Mouse (Mus musculus): ENCODE measurements at regions not wholly inside any gene's neighbourhood (a gene's known extent, or its start where the extent isn't known, plus 50 kb on each side); places are given as distances from the start of the nearest gene placed in this dataset.

- Histone ChIP-seq H3K27ac (ENCODE audit: low read depth, low read length) (no peak overlapping the region), H3K4me2 (no peak overlapping the region), H3K9me3 (replicated peaks; ENCODE audit: control insufficient read depth, low read length) (no peaks in the 10 kb centered on the region), H3K36me3 (ENCODE audit: control insufficient read depth, insufficient read depth, low read length) (no peaks in the 10 kb centered on the region), H3K9ac (ENCODE audit: low read depth, low read length) (no peak overlapping the region), H3K27me3 (ENCODE audit: control insufficient read depth, insufficient read depth, low read length) (no peaks in the 10 kb centered on the region), H3K4me3 (ENCODE audit: low read depth, low read length) (no peak overlapping the region), H3K4me1 (ENCODE audit: control insufficient read depth, insufficient read depth, low read length) (no peaks in the 10 kb centered on the region)
- ATAC-seq (replicated peaks; ENCODE audit: insufficient number of reproducible peaks, low FRiP score, low TSS enrichment) = no peak
- 67% methylated on average over 7 of the region's 7 CpGs for WGBS (ENCODE audit: insufficient replicate concordance)
Measured at GRCm38 (mm10) chr15:56050716-56051115, 1426.7 kb downstream of the Slc22a22 start.

DNA sequence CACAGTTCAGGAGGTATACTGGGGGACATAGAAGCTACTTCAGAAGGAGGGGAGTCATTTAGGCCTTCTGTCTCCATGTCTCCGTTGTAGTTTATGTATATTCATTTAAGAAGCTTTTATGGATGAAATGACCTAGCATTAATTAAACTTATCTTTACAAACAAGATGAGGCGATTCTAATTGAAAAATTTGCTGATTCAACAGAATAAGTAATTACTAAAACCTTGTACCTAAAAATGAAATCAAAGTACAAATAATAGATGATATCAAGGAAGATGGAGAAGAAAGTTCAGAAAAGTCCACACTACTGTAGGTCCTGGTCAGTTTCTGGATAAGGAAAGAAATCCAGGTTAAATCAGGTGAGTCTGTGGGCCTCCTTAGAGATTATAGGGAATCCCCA is 1429.6 kb downstream of the Slc22a22 start:
- Histone ChIP-seq H3K4me3 (ENCODE audit: low read depth, low read length) (no peak overlapping the region), H3K4me2 (no peak overlapping the region), H3K36me3 (ENCODE audit: control insufficient read depth, insufficient read depth, low read length) (no peaks in the 10 kb centered on the region), H3K4me1 (ENCODE audit: control insufficient read depth, insufficient read depth, low read length) (no peaks in the 10 kb centered on the region), H3K9me3 (replicated peaks; ENCODE audit: control insufficient read depth, low read length) (no peaks in the 10 kb centered on the region), H3K9ac (ENCODE audit: low read depth, low read length) (no peak overlapping the region), H3K27ac (ENCODE audit: low read depth, low read length) (no peak overlapping the region), H3K27me3 (ENCODE audit: control insufficient read depth, insufficient read depth, low read length) (no peaks in the 10 kb centered on the region)
- 70% methylated on average over 2 of the region's 2 CpGs for WGBS (ENCODE audit: insufficient replicate concordance)
- ATAC-seq (replicated peaks; ENCODE audit: insufficient number of reproducible peaks, low FRiP score, low TSS enrichment) = no peak

DNA sequence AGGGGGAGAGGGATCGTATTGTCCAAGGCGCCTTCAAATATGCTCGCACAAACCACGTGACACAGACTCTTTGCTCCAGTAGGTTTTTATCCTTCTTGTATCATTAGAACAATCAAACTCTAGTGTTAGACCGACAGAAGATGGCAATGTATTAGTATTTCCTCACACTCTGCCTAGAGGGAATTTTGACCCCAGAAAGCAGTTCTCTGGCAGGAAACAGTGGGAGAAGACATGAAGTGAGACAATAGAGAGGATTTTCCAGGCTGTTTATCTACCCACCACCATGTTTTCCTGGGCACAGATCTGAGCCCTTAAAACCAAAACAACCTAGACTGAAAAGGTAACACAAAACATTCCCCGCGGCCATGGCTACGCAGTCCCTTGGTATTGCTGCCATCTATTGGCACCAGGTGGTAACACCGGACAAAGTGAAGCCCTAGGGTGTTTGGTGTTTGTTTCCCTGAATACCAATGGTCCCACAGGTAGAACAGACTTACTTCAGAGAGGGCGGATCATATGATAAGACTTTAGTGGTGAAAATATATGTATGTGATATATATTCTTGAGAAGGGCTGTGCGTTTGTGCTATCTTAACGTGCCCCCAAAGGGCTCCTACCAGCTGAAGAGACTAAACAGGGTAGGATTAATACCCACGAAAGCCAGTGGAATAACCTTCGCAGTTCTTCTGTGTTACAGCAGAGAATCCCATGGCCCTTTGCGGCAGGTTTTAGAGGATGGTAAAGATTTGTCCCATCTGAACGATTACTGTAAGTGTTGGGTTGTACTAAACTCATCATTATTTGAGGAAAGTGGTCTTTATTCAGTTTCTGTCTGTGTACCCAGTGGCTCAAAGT is 1430.5 kb downstream of the Slc22a22 start:
- Histone ChIP-seq H3K27me3 (ENCODE audit: control insufficient read depth, insufficient read depth, low read length) (no peaks in the 10 kb centered on the region), H3K4me1 (ENCODE audit: control insufficient read depth, insufficient read depth, low read length) (no peaks in the 10 kb centered on the region), H3K4me2 (peak overlapping the region; percentile 64), H3K4me3 (ENCODE audit: low read depth, low read length) (peak overlapping the region; percentile 29), H3K27ac (ENCODE audit: low read depth, low read length) (no peak overlapping the region), H3K9ac (ENCODE audit: low read depth, low read length) (no peak overlapping the region), H3K9me3 (replicated peaks; ENCODE audit: control insufficient read depth, low read length) (no peaks in the 10 kb centered on the region), H3K36me3 (ENCODE audit: control insufficient read depth, insufficient read depth, low read length) (no peaks in the 10 kb centered on the region)
- no peak; the same call in 1 of the 2 replicates for ATAC-seq (replicated peaks; ENCODE audit: insufficient number of reproducible peaks, low FRiP score, low TSS enrichment)
- 27% methylated on average over 16 of the region's 16 CpGs for WGBS (ENCODE audit: insufficient replicate concordance)

DNA sequence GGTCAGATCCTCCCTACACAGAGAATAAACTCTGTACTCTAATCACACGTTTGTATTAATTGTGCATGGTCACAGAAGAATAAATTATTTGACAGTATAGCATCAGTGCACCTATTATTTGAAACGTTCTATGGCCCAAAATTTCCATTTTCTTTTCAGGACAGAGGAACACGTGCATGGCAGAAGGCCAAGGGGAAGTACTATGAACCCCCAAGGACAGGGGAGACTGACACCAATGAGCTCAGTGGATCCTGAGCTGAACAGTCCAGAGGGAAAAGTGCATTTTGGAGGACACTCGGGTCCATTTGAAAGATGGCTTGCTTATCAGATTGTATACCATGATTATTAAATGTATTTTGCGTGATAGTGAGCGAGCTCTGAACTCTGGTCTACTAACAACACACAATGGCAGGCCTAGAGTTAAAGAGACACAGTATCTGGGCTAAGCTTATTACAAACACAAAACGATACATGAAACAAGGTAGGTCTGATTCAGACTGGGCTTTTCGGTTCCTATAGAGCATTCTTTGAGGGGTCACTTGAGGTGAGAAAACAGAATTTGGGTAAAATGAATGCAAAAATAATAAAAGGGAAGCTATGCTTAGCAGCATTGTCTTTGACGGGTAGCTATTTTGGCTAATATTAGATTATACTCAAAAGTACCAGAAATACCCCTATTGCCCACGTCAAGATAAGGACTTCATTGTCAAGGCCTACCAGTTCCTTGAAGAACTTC is 1431.7 kb downstream of the Slc22a22 start:
- no peak overlapping the region for H3K4me2 ChIP-seq
- no peak overlapping the region for H3K9ac ChIP-seq (ENCODE audit: low read depth, low read length)
- H3K36me3 ChIP-seq (ENCODE audit: control insufficient read depth, insufficient read depth, low read length) = no peaks in the 10 kb centered on the region
- H3K4me1 ChIP-seq (ENCODE audit: control insufficient read depth, insufficient read depth, low read length) = no peaks in the 10 kb centered on the region
- H3K27ac ChIP-seq (ENCODE audit: low read depth, low read length) = no peak overlapping the region
- ATAC-seq (replicated peaks; ENCODE audit: insufficient number of reproducible peaks, low FRiP score, low TSS enrichment) = no peak
- H3K27me3 ChIP-seq (ENCODE audit: control insufficient read depth, insufficient read depth, low read length) = no peaks in the 10 kb centered on the region
- 78% methylated on average over 10 of the region's 10 CpGs for WGBS (ENCODE audit: insufficient replicate concordance)
- H3K4me3 ChIP-seq (ENCODE audit: low read depth, low read length) = no peak overlapping the region
- H3K9me3 ChIP-seq (replicated peaks; ENCODE audit: control insufficient read depth, low read length) = no peaks in the 10 kb centered on the region

DNA sequence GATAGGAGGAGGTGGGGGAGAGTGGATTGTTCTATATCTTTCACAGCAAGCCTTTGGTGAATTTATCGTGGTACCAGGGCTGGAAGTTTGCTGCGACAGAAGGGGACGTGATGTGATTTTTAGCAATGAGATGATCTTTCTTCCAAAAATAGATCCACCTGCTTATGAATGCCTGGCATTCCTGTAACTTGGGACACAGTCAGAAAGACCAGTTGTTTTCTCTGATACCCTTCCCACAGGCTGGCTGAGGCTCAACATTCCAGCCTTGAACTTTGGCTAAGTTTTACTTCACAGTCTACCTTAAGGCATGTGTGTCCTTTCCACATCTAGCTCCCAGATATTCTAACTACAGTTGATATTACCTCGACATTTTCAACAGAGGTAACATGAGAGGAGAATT is 1434.1 kb downstream of the Slc22a22 start:
- ATAC-seq (replicated peaks; ENCODE audit: insufficient number of reproducible peaks, low FRiP score, low TSS enrichment) = no peak
- H3K27me3 ChIP-seq (ENCODE audit: control insufficient read depth, insufficient read depth, low read length) = no peaks in the 10 kb centered on the region
- H3K4me3 ChIP-seq (ENCODE audit: low read depth, low read length) = no peak overlapping the region
- no peaks in the 10 kb centered on the region for H3K9me3 ChIP-seq (replicated peaks; ENCODE audit: control insufficient read depth, low read length)
- no peaks in the 10 kb centered on the region for H3K36me3 ChIP-seq (ENCODE audit: control insufficient read depth, insufficient read depth, low read length)
- H3K4me2 ChIP-seq = no peak overlapping the region
- H3K9ac ChIP-seq (ENCODE audit: low read depth, low read length) = no peak overlapping the region
- no peaks in the 10 kb centered on the region for H3K4me1 ChIP-seq (ENCODE audit: control insufficient read depth, insufficient read depth, low read length)
- 50% methylated on average over 4 of the region's 4 CpGs for WGBS (ENCODE audit: insufficient replicate concordance)
- no peak overlapping the region for H3K27ac ChIP-seq (ENCODE audit: low read depth, low read length)

DNA sequence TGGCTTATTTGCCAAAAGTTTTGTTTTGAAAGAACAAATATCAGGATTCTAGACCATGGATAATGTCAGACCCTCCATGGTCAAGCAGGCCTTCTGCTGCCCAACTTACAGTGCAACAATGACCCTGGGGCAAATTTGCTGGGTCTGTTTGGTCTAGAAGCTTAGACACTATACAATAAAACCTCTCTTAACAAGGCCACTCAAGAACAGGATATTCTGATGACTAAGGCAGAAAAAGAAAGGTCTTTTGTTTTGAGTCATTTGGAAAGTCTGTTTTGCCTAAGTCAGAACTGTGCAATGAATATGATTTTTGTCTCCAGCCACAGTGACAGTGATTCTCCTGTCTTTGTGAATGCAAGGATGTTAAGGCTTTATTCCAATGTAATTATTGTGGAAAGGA is 1435.0 kb downstream of the Slc22a22 start:
- no peaks in the 10 kb centered on the region for H3K36me3 ChIP-seq (ENCODE audit: control insufficient read depth, insufficient read depth, low read length)
- no peaks in the 10 kb centered on the region for H3K9me3 ChIP-seq (replicated peaks; ENCODE audit: control insufficient read depth, low read length)
- no peak overlapping the region for H3K27ac ChIP-seq (ENCODE audit: low read depth, low read length)
- H3K4me3 ChIP-seq (ENCODE audit: low read depth, low read length) = no peak overlapping the region
- no peaks in the 10 kb centered on the region for H3K27me3 ChIP-seq (ENCODE audit: control insufficient read depth, insufficient read depth, low read length)
- no peak overlapping the region for H3K4me2 ChIP-seq
- H3K9ac ChIP-seq (ENCODE audit: low read depth, low read length) = no peak overlapping the region
- H3K4me1 ChIP-seq (ENCODE audit: control insufficient read depth, insufficient read depth, low read length) = no peaks in the 10 kb centered on the region
- ATAC-seq (replicated peaks; ENCODE audit: insufficient number of reproducible peaks, low FRiP score, low TSS enrichment) = no peak

- H3K36me3 ChIP-seq (ENCODE audit: control insufficient read depth, insufficient read depth, low read length) = no peaks in the 10 kb centered on the region
- H3K9me3 ChIP-seq (replicated peaks; ENCODE audit: control insufficient read depth, low read length) = peaks cover 4% of the 10 kb centered on the region
- no peak overlapping the region for H3K4me2 ChIP-seq
- no peak overlapping the region for H3K9ac ChIP-seq (ENCODE audit: low read depth, low read length)
- ATAC-seq (replicated peaks; ENCODE audit: insufficient number of reproducible peaks, low FRiP score, low TSS enrichment) = no peak
- WGBS (ENCODE audit: insufficient replicate concordance) = 57% methylated on average over 2 of the region's 2 CpGs
- H3K27me3 ChIP-seq (ENCODE audit: control insufficient read depth, insufficient read depth, low read length) = no peaks in the 10 kb centered on the region
- no peaks in the 10 kb centered on the region for H3K4me1 ChIP-seq (ENCODE audit: control insufficient read depth, insufficient read depth, low read length)
- no peak overlapping the region for H3K27ac ChIP-seq (ENCODE audit: low read depth, low read length)
- no peak overlapping the region for H3K4me3 ChIP-seq (ENCODE audit: low read depth, low read length)
Measured at GRCm38 (mm10) chr15:56030007-56030406, 1447.4 kb downstream of the Slc22a22 start.

DNA sequence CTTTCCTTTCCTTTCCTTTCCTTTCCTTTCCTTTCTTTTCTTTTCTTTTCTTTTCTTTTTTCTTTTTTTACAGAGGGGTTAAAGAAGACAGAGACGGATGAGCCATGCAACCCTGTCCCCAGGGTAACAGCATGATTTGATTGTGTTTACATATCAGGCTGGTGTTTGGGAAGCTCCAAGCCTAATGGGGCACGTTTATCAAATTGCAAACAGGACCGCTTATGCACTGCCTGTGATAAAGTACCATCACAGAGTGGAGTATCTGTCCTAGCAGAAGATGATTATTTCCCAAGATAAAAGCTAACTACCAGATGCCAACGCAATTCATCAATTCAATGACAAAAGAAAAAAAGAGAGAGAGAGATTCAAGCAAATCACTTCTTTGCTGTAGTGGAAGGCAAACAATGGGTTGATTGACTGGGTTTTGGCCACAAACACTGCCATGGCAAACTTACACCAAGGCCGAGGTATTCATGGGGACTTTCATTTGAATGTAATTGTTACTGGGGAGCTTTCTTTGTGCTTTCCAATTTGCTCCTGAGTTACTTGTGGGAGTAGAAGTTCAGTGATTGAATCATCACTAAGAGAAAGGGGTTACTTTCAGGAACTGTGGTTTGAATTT is 1450.1 kb downstream of the Slc22a22 start:
- H3K9me3 ChIP-seq (replicated peaks; ENCODE audit: control insufficient read depth, low read length) = no peaks in the 10 kb centered on the region
- no peak overlapping the region for H3K27ac ChIP-seq (ENCODE audit: low read depth, low read length)
- H3K4me1 ChIP-seq (ENCODE audit: control insufficient read depth, insufficient read depth, low read length) = no peaks in the 10 kb centered on the region
- H3K9ac ChIP-seq (ENCODE audit: low read depth, low read length) = no peak overlapping the region
- no peak overlapping the region for H3K4me2 ChIP-seq
- no peak overlapping the region for H3K4me3 ChIP-seq (ENCODE audit: low read depth, low read length)
- H3K27me3 ChIP-seq (ENCODE audit: control insufficient read depth, insufficient read depth, low read length) = no peaks in the 10 kb centered on the region
- ATAC-seq (replicated peaks; ENCODE audit: insufficient number of reproducible peaks, low FRiP score, low TSS enrichment) = no peak
- WGBS (ENCODE audit: insufficient replicate concordance) = 29% methylated on average over 5 of the region's 5 CpGs
- no peaks in the 10 kb centered on the region for H3K36me3 ChIP-seq (ENCODE audit: control insufficient read depth, insufficient read depth, low read length)

All from heart, embryonic 11.5 days (tissue).